16 mouse cellular contexts compared by ENCODE assay signal in the genomic region with DNA sequence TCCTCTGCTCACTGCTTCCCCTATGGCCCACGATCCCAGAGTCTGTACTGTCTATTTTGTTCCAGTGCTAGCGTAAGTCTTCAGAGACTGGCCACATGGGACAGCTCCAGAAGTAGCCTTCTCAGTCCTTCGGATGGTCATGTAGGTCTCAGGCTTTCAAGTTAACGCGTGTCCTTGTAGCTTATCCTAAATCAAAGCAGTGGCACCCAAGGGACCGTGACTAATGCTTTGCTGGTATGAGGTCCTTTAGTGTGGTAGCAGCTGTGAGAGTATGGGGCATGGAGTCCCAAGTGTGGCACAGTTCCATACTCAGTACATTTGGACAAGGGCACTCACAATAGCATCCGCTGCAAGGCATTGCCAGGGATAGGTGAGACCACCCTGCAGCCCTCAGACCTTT. TPM values are rescaled to one million over a fixed set of nuclear protein-coding genes. Genes with fewer than 3 reads are reported as not detected.
DNase-seq lines count a peak whose midpoint lies in the region; ATAC-seq lines count a peak whose summit lies in the region.
"Had no signal": no experiment of that assay in that cellular context is flagged by ENCODE, and none has a peak within 500 bp of the region (broad histone marks: within the 10 kb centered on the region; RNA-seq: fewer than 3 reads in every experiment).

No protein-coding gene starts in this region.

- H3K27me3 ChIP-seq in heart, embryonic 14.5 days (ENCODE audit: control insufficient read depth, insufficient read depth, low read length), result no peaks in the 10 kb centered on the region
- H3K27me3 ChIP-seq in midbrain, embryonic 13.5 days, result no peaks in the 10 kb centered on the region
- no peaks in the 10 kb centered on the region; the same call in 1 of the 2 replicates for H3K27me3 ChIP-seq in midbrain, embryonic 11.5 days (ENCODE audit: control insufficient read depth, insufficient read depth, low read length)
- H3K27me3 ChIP-seq: forebrain, embryonic 12.5 days; heart, embryonic 13.5 days had no signal

- H3K4me3 ChIP-seq in heart, embryonic 14.5 days (ENCODE audit: control insufficient read depth in 1 of 2, insufficient read depth in 1 of 2, low read depth in 1 of 2, low read length in 2 of 2), result no peak overlapping the region
- H3K4me3 ChIP-seq in midbrain, embryonic 13.5 days (replicated peaks), result no peak overlapping the region
- H3K4me3 ChIP-seq in midbrain, embryonic 11.5 days (ENCODE audit: low read depth, low read length), result no peak overlapping the region
- H3K4me3 ChIP-seq: embryonic facial prominence, embryonic 10.5 days; forebrain, embryonic 12.5 days; heart, embryonic 13.5 days had no signal

- 77% methylated on average over 7 of the region's 7 CpGs for WGBS in heart, embryonic 14.5 days
- 70% methylated on average over 7 of the region's 7 CpGs for WGBS in midbrain, embryonic 13.5 days
- 75% methylated on average over 7 of the region's 7 CpGs for WGBS in midbrain, embryonic 11.5 days

- 0 out of 4 replicates have a peak overlapping the region, but pooled peaks of 1 of the 2 experiments have one; percentile 35 for H3K27ac ChIP-seq in heart, embryonic 14.5 days (replicated peaks in 1 of 2; ENCODE audit: control insufficient read depth in 1 of 2, insufficient read depth in 1 of 2, low read depth in 2 of 2, low read length in 2 of 2)
- H3K27ac ChIP-seq in midbrain, embryonic 13.5 days, result no peak overlapping the region
- no peak overlapping the region for H3K27ac ChIP-seq in midbrain, embryonic 11.5 days (ENCODE audit: low read depth, low read length)
- H3K27ac ChIP-seq: forebrain, embryonic 12.5 days had no signal

- ATAC-seq in heart, embryonic 14.5 days (ENCODE audit: insufficient number of reproducible peaks, insufficient read depth, low FRiP score, low read depth), result no peak
- no peak for ATAC-seq in midbrain, embryonic 13.5 days
- no peak for ATAC-seq in midbrain, embryonic 11.5 days (ENCODE audit: low FRiP score)
- ATAC-seq in erythroblast, adult 5-6 weeks (replicated peaks; ENCODE audit: low FRiP score, poor library complexity, severe bottlenecking), result no peak

- peak; percentile 49 for DNase-seq in adrenal gland, adult 8-10 months
- no peak for DNase-seq in adrenal gland, postnatal 4 days (ENCODE audit: low spot score in 2 of 2)
- DNase-seq in heart, postnatal 10 days, result no peak
- DNase-seq in midbrain, embryonic 11.5 days (ENCODE audit: low spot score, missing footprints), result no peak
- DNase-seq in kidney, postnatal 4 days, result peak; percentile 21 to 32
- DNase-seq: cerebellum, adult 2 months; lung, adult 18-20 months; lung, postnatal 14 days; thymus, postnatal 25 days had no signal

- peak overlapping the region; percentile 34; the same call in 1 of the 2 replicates for H3K9ac ChIP-seq in heart, embryonic 14.5 days (ENCODE audit: low read length)
- 0 out of 2 replicates have a peak overlapping the region, but pooled peaks have one; percentile 14 for H3K9ac ChIP-seq in midbrain, embryonic 13.5 days (replicated peaks)
- no peak overlapping the region for H3K9ac ChIP-seq in midbrain, embryonic 11.5 days (ENCODE audit: low read length)
- H3K9ac ChIP-seq: forebrain, embryonic 12.5 days; heart, embryonic 13.5 days had no signal

- peaks cover 37 to 61% of the 10 kb centered on the region in 2 experiments for H3K4me1 ChIP-seq in heart, embryonic 14.5 days (ENCODE audit: control insufficient read depth in 2 of 2, insufficient read depth in 2 of 2, low read length in 2 of 2)
- H3K4me1 ChIP-seq in midbrain, embryonic 13.5 days (replicated peaks), result peaks cover 12% of the 10 kb centered on the region
- H3K4me1 ChIP-seq in midbrain, embryonic 11.5 days (ENCODE audit: control insufficient read depth, insufficient read depth, low read length), result no peaks in the 10 kb centered on the region; the same call in 1 of the 2 replicates

- no peaks in the 10 kb centered on the region for H3K9me3 ChIP-seq in heart, embryonic 14.5 days (ENCODE audit: control insufficient read depth, low read length)
- H3K9me3 ChIP-seq in midbrain, embryonic 13.5 days, result no peaks in the 10 kb centered on the region
- no peaks in the 10 kb centered on the region for H3K9me3 ChIP-seq in midbrain, embryonic 11.5 days (ENCODE audit: control insufficient read depth, low read length)
- H3K9me3 ChIP-seq: embryonic facial prominence, embryonic 10.5 days; forebrain, embryonic 12.5 days; heart, embryonic 13.5 days had no signal

- H3K4me2 ChIP-seq in heart, embryonic 14.5 days (ENCODE audit: low read length), result no peak overlapping the region
- no peak overlapping the region for H3K4me2 ChIP-seq in midbrain, embryonic 13.5 days (replicated peaks)
- H3K4me2 ChIP-seq in midbrain, embryonic 11.5 days, result no peak overlapping the region
- H3K4me2 ChIP-seq: forebrain, embryonic 12.5 days; liver, embryonic 11.5 days had no signal

- intact Hi-C loops in heart, postnatal 10 days (cut with DNase I), result no loop called here

- H3K36me3 ChIP-seq in heart, embryonic 14.5 days (ENCODE audit: control insufficient read depth, insufficient read depth, low read length), result peaks cover 17% of the 10 kb centered on the region
- H3K36me3 ChIP-seq in midbrain, embryonic 13.5 days, result no peaks in the 10 kb centered on the region
- no peaks in the 10 kb centered on the region for H3K36me3 ChIP-seq in midbrain, embryonic 11.5 days (ENCODE audit: control insufficient read depth, insufficient read depth, low read length)
- H3K36me3 ChIP-seq: forebrain, embryonic 12.5 days had no signal

RNA-seq across cellular contexts. Expression of gene Plekhg3, which starts 25.5 kb away (rescaled TPM):
- total RNA-seq in adrenal gland, adult 8-10 months (2022), result 10 to 100 TPM; 10.8 to 23.4 (median 16.2) TPM
- 10 to 100 TPM; 21.0 to 29.2 TPM for total RNA-seq in adrenal gland, postnatal 4 days (2021)
- 5.9 and 7.5 TPM in 2 replicates for polyA plus RNA-seq in heart, embryonic 14.5 days (2014; fragmentation: Nextera tagmentation; extraction: Ambion mirVana)
- total RNA-seq in heart, postnatal 10 days (2021), result 10 to 100 TPM; 22.7 to 24.6 TPM
- 0.78 and 1.4 TPM in 2 replicates for polyA plus RNA-seq in midbrain, embryonic 13.5 days (2015; fragmentation: Nextera tagmentation; extraction: Ambion mirVana)
- 0.62 and 1.3 TPM in 2 replicates for polyA plus RNA-seq in midbrain, embryonic 11.5 days (2014; fragmentation: Nextera tagmentation; extraction: Ambion mirVana)
- total RNA-seq in erythroblast, adult 5-6 weeks (2015; ENCODE audit: low replicate concordance), result 6.1 TPM in 2 replicates
- total RNA-seq in erythroblast, adult 5-6 weeks (2017; ENCODE audit: low replicate concordance), result 5.0 and 7.3 TPM in 2 replicates

Comparison
In these comparisons a context has a peak if more than half of its experiments do, and no peak if none do; other contexts are left out.
1. DNase-seq: peak in adrenal gland, adult 8-10 months (single experiment) and kidney, postnatal 4 days (2 of 2); none in adrenal gland, postnatal 4 days (0 of 2), heart, postnatal 10 days (0 of 2) and midbrain, embryonic 11.5 days (single experiment).